Mouse (Mus musculus) 3T3-L1 (cell line): ENCODE data around the gene Arhgef18.

Experiments used
- DNase-seq: peaks from one replicate; pipeline ENCODE4 v3.0.0-alpha.2; 2015; ENCODE audit warnings: low read depth, low spot score

The Arhgef18 gene

GRCm38 (mm10) chr8:3392771-3393710, at the start of gene Arhgef18:
Gene Arhgef18 (plus strand): TSS chr8:3393006.
- DNase-seq: peak; percentile 92

- DNase-seq: no peak
Observed at GRCm38 (mm10) chr8:3345337-3345736, 47.5 kb upstream of the Arhgef18 start.

- DNase-seq: no peak
Observed at GRCm38 (mm10) chr8:3346691-3347413, 46.0 kb upstream of the Arhgef18 start.

- peak; percentile 44 for DNase-seq
Observed at GRCm38 (mm10) chr8:3348142-3348823, 44.5 kb upstream of the Arhgef18 start.

- no peak for DNase-seq
Observed at GRCm38 (mm10) chr8:3350747-3351146, 42.1 kb upstream of the Arhgef18 start.

- DNase-seq: no peak
Observed at GRCm38 (mm10) chr8:3352715-3353114, 40.1 kb upstream of the Arhgef18 start.

GRCm38 (mm10) chr8:3353189-3353810, 39.5 kb upstream of the Arhgef18 start, which contains the start of gene A430078G23Rik:
Gene A430078G23Rik (plus strand): TSS chr8:3353415.
- no peak for DNase-seq

- DNase-seq: no peak
Observed at GRCm38 (mm10) chr8:3353811-3354442, 38.9 kb upstream of the Arhgef18 start.

GRCm38 (mm10) chr8:3354443-3354812, 38.4 kb upstream of the Arhgef18 start:
- DNase-seq: no peak

- DNase-seq: no peak
Observed at GRCm38 (mm10) chr8:3355586-3355985, 37.2 kb upstream of the Arhgef18 start.

- DNase-seq: peak; percentile 94
Observed at GRCm38 (mm10) chr8:3358060-3358459, 34.7 kb upstream of the Arhgef18 start.

- no peak for DNase-seq
Observed at GRCm38 (mm10) chr8:3367086-3367485, 25.7 kb upstream of the Arhgef18 start.

GRCm38 (mm10) chr8:3368091-3368490, 24.7 kb upstream of the Arhgef18 start:
- no peak for DNase-seq

GRCm38 (mm10) chr8:3375748-3376147, 17.1 kb upstream of the Arhgef18 start:
- peak; percentile 44 for DNase-seq

GRCm38 (mm10) chr8:3376641-3377274, 16.0 kb upstream of the Arhgef18 start:
- DNase-seq: no peak

- peak; percentile 85 for DNase-seq
Observed at GRCm38 (mm10) chr8:3387286-3387685, 5.5 kb upstream of the Arhgef18 start.

GRCm38 (mm10) chr8:3388591-3389338, 4.0 kb upstream of the Arhgef18 start:
- DNase-seq: peak; percentile 80

- no peak for DNase-seq
Observed at GRCm38 (mm10) chr8:3389506-3389905, 3.3 kb upstream of the Arhgef18 start.

- no peak for DNase-seq
Observed at GRCm38 (mm10) chr8:3392293-3392692, 513 bp upstream of the Arhgef18 start.

GRCm38 (mm10) chr8:3394600-3394999, 1.8 kb downstream of the Arhgef18 start:
- DNase-seq: no peak
